Mouse (Mus musculus): Measurements from ENCODE around the gene Ano5. TPM values are rescaled to one million over a fixed set of nuclear protein-coding genes. Genes with fewer than 3 reads are reported as not detected.

Gene Ano5
- polyA plus RNA-seq, 1 experiment from 2014 or later = 0.24 TPM

Other genes starting within 250 kb of the Ano5 start
- not detected in 2 replicates for gene Slc17a6, start 111.0 kb downstream of the Ano5 start, polyA plus RNA-seq (2014; fragmentation: Nextera tagmentation; extraction: Ambion mirVana)